ENCODE assay signal across 8 mouse cellular contexts in the genomic region with DNA sequence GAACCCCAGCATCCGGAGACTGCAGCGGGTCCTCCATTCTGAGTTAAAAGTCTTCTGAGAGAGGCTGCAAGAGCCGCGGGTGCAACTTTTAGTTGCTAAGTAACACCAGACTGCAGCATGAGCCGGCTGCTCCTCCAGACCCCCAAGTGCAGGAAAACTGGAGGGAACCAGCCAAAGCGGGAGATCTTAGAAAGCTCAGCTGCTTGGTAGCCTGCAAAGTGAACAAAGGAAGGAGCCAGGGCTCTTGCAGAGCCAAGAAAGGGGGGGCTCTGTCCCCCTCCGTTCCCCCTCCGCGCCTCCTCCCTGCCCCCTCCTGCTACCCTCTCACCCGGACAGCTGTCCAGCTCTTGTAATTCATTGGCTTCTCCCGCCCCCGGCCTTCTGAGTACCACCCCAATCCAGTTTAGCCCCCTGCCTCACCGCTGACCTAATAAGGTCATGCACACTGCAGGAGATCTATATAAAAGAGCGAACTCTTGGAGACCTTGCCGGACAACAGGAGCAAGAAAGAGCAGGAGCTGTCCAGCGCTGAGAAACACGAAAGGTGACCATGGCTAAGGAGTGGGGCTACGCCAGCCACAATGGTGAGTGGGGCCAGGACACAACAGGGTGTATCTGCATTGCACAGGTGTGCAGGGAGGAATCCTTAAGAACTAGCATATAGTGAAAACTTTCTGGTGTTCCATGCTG. TPM values are rescaled to one million over a fixed set of nuclear protein-coding genes. Genes with fewer than 3 reads are reported as not detected.
DNase-seq lines count a peak whose midpoint lies in the region; ATAC-seq and TF ChIP-seq lines count a peak whose summit lies in the region.

A gene (plus strand): TSS at position 491 of the 690 bp plus-strand sequence.

- no peaks in the 10 kb centered on the region for H3K36me3 ChIP-seq in limb, embryonic 10.5 days
- H3K36me3 ChIP-seq in myocyte (ENCODE audit: control insufficient read depth, insufficient read depth) = no peaks in the 10 kb centered on the region

- no peak within 1 kb of the TSS for H3ac ChIP-seq in myocyte (ENCODE audit: control insufficient read depth, insufficient read length)

- H3K9me3 ChIP-seq in limb, embryonic 10.5 days (replicated peaks) = no peaks in the 10 kb centered on the region

- peak; percentile 49 for DNase-seq in right cerebral cortex, postnatal 4 days
- DNase-seq in right cerebral cortex, adult 2 months (ENCODE audit: low spot score in 2 of 2) = no peak
- peak; percentile 36 for DNase-seq in embryo, embryonic 11.5 days (ENCODE audit: low read depth, low spot score)
- DNase-seq in limb, embryonic 10.5 days (ENCODE audit: low spot score) = peak; percentile 60
- DNase-seq in thymus, adult 18-20 months = no peak
- DNase-seq in left cerebral cortex, adult 9 months (ENCODE audit: low spot score in 2 of 2) = no peak

- H3K79me2 ChIP-seq in myocyte (ENCODE audit: control insufficient read depth, insufficient read depth) = no peaks in the 10 kb centered on the region

- H3K4me3 ChIP-seq in limb, embryonic 10.5 days = peak within 1 kb of the TSS; percentile 54
- H3K4me3 ChIP-seq in myocyte = peak within 1 kb of the TSS; percentile 8

- peak; percentile 41 for ATAC-seq in granulocyte monocyte progenitor cell, adult 5-6 weeks (replicated peaks; ENCODE audit: poor library complexity, severe bottlenecking)

- no peaks in the 10 kb centered on the region for H3K27me3 ChIP-seq in limb, embryonic 10.5 days (ENCODE audit: low read depth, poor library complexity, severe bottlenecking)
- H3K27me3 ChIP-seq in myocyte (ENCODE audit: control insufficient read depth, insufficient read depth, insufficient read length) = no peaks in the 10 kb centered on the region

- peak within 1 kb of the TSS; percentile 78 for H3K27ac ChIP-seq in limb, embryonic 10.5 days

- WGBS in limb, embryonic 10.5 days = 3% methylated on average over 18 of the region's 18 CpGs

- TF ChIP-seq POLR2A in myocyte (IDR thresholded peaks at IDR 0.05; ENCODE audit: insufficient read length, low read depth) = no peak

- H3K4me1 ChIP-seq in limb, embryonic 10.5 days = peaks cover 13% of the 10 kb centered on the region

- peak within 1 kb of the TSS; percentile 65 for H3K4me2 ChIP-seq in myocyte (ENCODE audit: low read depth)

TF ChIP-seq in myocyte, 11 proteins besides CTCF, POLR2A, EP300 and RAD21:
- TF ChIP-seq CEBPB (IDR thresholded peaks at IDR 0.05; ENCODE audit: insufficient read depth, poor library complexity, severe bottlenecking) (no peak), USF1 (IDR thresholded peaks at IDR 0.05; ENCODE audit: low read depth) (no peak), TCF12 (IDR thresholded peaks at IDR 0.05; ENCODE audit: insufficient read depth, poor library complexity, severe bottlenecking) (no peak), MAX (IDR thresholded peaks at IDR 0.05; ENCODE audit: low read depth) (no peak), E2F4 (IDR thresholded peaks at IDR 0.05; ENCODE audit: insufficient read depth) (no peak), SRF (IDR thresholded peaks at IDR 0.05; ENCODE audit: control insufficient read depth, insufficient read length, low read depth) (peak; percentile 48), POLR2AphosphoS2 (IDR thresholded peaks at IDR 0.05; ENCODE audit: insufficient read length, low read depth) (no peak), TCF3 (IDR thresholded peaks at IDR 0.05; ENCODE audit: insufficient read length, low read depth) (no peak), MYOG (IDR thresholded peaks at IDR 0.05; ENCODE audit: control insufficient read depth in 1 of 3, insufficient read depth in 1 of 3, insufficient read length in 2 of 3, low read depth in 2 of 3) (no peak), REST (IDR thresholded peaks at IDR 0.05; ENCODE audit: insufficient read depth, insufficient read length) (peak; percentile 84), MYOD1 (IDR thresholded peaks at IDR 0.05; ENCODE audit: control insufficient read depth in 1 of 3, insufficient read length in 2 of 3, low read depth in 2 of 3) (no peak)

RNA-seq across cellular contexts. Expression of the gene that starts here (rescaled TPM):
- total RNA-seq in granulocyte monocyte progenitor cell, adult 5-6 weeks (2014; fragmentation: Nextera tagmentation) = 4.3 and 4.8 TPM in 2 replicates
- total RNA-seq in granulocyte monocyte progenitor cell, adult 5-6 weeks (2017) = 4.1 and 6.1 TPM in 2 replicates
- 1.6 and 2.1 TPM in 2 replicates for polyA plus RNA-seq in limb, embryonic 10.5 days (2016; fragmentation: Nextera tagmentation; extraction: Ambion mirVana)
- polyA plus RNA-seq in myocyte (2012; fragmentation: generic; extraction: Trizol) = 22.3 TPM

Comparison
In these comparisons a context has a peak if more than half of its experiments do, and no peak if none do; other contexts are left out.
1. DNase-seq: peak in right cerebral cortex, postnatal 4 days (single experiment), embryo, embryonic 11.5 days (single experiment) and limb, embryonic 10.5 days (single experiment); none in right cerebral cortex, adult 2 months (0 of 2), thymus, adult 18-20 months (0 of 2) and left cerebral cortex, adult 9 months (0 of 2).